Mouse (Mus musculus) liver (tissue): Measurements from ENCODE around the gene Ampd1.

Experiments used
- DNase-seq: peaks from one replicate; pipeline ENCODE4 v3.0.0-alpha.2; 2020; ENCODE audit warnings: mixed read lengths

The Ampd1 gene

GRCm38 (mm10) chr3:103073771-103074170, at the start of gene Ampd1:
TSS of gene Ampd1 (plus strand) at chr3:103074014.
- DNase-seq: no peak

- DNase-seq: peak; percentile 25
Measured at GRCm38 (mm10) chr3:103026174-103026573, 47.6 kb upstream of the Ampd1 start.

GRCm38 (mm10) chr3:103040285-103040684, 33.5 kb upstream of the Ampd1 start:
- no peak for DNase-seq

- no peak for DNase-seq
Measured at GRCm38 (mm10) chr3:103040861-103041379, 32.9 kb upstream of the Ampd1 start.

- no peak for DNase-seq
Measured at GRCm38 (mm10) chr3:103056016-103056595, 17.7 kb upstream of the Ampd1 start.

- no peak for DNase-seq
Measured at GRCm38 (mm10) chr3:103057752-103058151, 16.1 kb upstream of the Ampd1 start.

GRCm38 (mm10) chr3:103058207-103059157, 15.3 kb upstream of the Ampd1 start, which contains the start of gene Nras:
TSS of gene Nras (plus strand) at chr3:103058285.
- peak; percentile 94 for DNase-seq

- DNase-seq: no peak
Measured at GRCm38 (mm10) chr3:103066927-103067326, 6.9 kb upstream of the Ampd1 start.

GRCm38 (mm10) chr3:103068971-103069370, 4.8 kb upstream of the Ampd1 start:
- no peak for DNase-seq

- DNase-seq: no peak
Measured at GRCm38 (mm10) chr3:103075871-103076270, 2.1 kb downstream of the Ampd1 start.

GRCm38 (mm10) chr3:103076476-103076875, 2.7 kb downstream of the Ampd1 start:
- DNase-seq: no peak

GRCm38 (mm10) chr3:103079301-103079700, 5.5 kb downstream of the Ampd1 start:
- DNase-seq: no peak

- DNase-seq: no peak
Measured at GRCm38 (mm10) chr3:103081051-103081450, 7.2 kb downstream of the Ampd1 start.

GRCm38 (mm10) chr3:103081861-103082453, 8.1 kb downstream of the Ampd1 start:
- DNase-seq: no peak

GRCm38 (mm10) chr3:103082761-103083160, 8.9 kb downstream of the Ampd1 start:
- DNase-seq: no peak

- DNase-seq: no peak
Measured at GRCm38 (mm10) chr3:103085986-103086385, 12.2 kb downstream of the Ampd1 start.

GRCm38 (mm10) chr3:103091753-103092152, 17.9 kb downstream of the Ampd1 start:
- no peak for DNase-seq

- DNase-seq: no peak
Measured at GRCm38 (mm10) chr3:103098662-103099061, 24.8 kb downstream of the Ampd1 start.

- no peak for DNase-seq
Measured at GRCm38 (mm10) chr3:103099667-103100066, 25.9 kb downstream of the Ampd1 start.

- DNase-seq: no peak
Measured at GRCm38 (mm10) chr3:103100735-103101134, 26.9 kb downstream of the Ampd1 start.

GRCm38 (mm10) chr3:103101194-103101593, 27.4 kb downstream of the Ampd1 start:
- DNase-seq: no peak

- peak; percentile 80 for DNase-seq
Measured at GRCm38 (mm10) chr3:103101909-103102308, 28.1 kb downstream of the Ampd1 start.
